Mouse (Mus musculus): ENCODE data around the gene Nxph3. TPM values are rescaled to one million over a fixed set of nuclear protein-coding genes. Genes with fewer than 3 reads are reported as not detected.

Gene Nxph3
- polyA plus RNA-seq, 1 experiment from 2014 or later, result 0.69 TPM

- Histone ChIP-seq H3K9me3 (no peaks in the 10 kb centered on the region), H3K4me2 (no peak overlapping the region), H3K36me3 (no peaks in the 10 kb centered on the region), H3K4me1 (peaks cover 45% of the 10 kb centered on the region), H3K9ac (no peak overlapping the region), H3K27me3 (peaks cover 43% of the 10 kb centered on the region), H3K4me3 (peak overlapping the region; percentile 57; the same call in 1 of the 2 replicates), H3K27ac (no peak overlapping the region)
- no peak for ATAC-seq (ENCODE audit: insufficient number of reproducible peaks, low FRiP score, low TSS enrichment, low read depth)
- WGBS, result 56% methylated on average over 17 of the region's 17 CpGs
Observed at GRCm38 (mm10) chr11:95515376-95516323, 1.3 kb upstream of the Nxph3 start.

- WGBS, result under 1% methylated on average over 60 of the region's 66 CpGs
- peak overlapping the region; percentile 37 for H3K9ac ChIP-seq
- peaks cover 43% of the 10 kb centered on the region for H3K27me3 ChIP-seq
- peak overlapping the region; percentile 99 for H3K4me2 ChIP-seq
- H3K4me3 ChIP-seq, result peak overlapping the region; percentile 57
- ATAC-seq (ENCODE audit: insufficient number of reproducible peaks, low FRiP score, low TSS enrichment, low read depth), result no peak
- no peak overlapping the region for H3K27ac ChIP-seq
- H3K9me3 ChIP-seq, result no peaks in the 10 kb centered on the region
- H3K4me1 ChIP-seq, result peaks cover 42% of the 10 kb centered on the region
- H3K36me3 ChIP-seq, result no peaks in the 10 kb centered on the region
Observed at GRCm38 (mm10) chr11:95513461-95514297, 691 bp downstream of the Nxph3 start.

GRCm38 (mm10) chr11:95512383-95512782 is 2.0 kb downstream of the Nxph3 start:
- H3K4me3 ChIP-seq, result no peak overlapping the region
- H3K9ac ChIP-seq, result no peak overlapping the region
- no peak overlapping the region for H3K27ac ChIP-seq
- no peaks in the 10 kb centered on the region for H3K9me3 ChIP-seq
- H3K27me3 ChIP-seq, result peaks cover 43% of the 10 kb centered on the region
- peaks cover 50% of the 10 kb centered on the region for H3K4me1 ChIP-seq
- no peaks in the 10 kb centered on the region for H3K36me3 ChIP-seq
- ATAC-seq (ENCODE audit: insufficient number of reproducible peaks, low FRiP score, low TSS enrichment, low read depth), result no peak
- H3K4me2 ChIP-seq, result no peak overlapping the region
- WGBS, result 76% methylated on average over 6 of the region's 6 CpGs

- Histone ChIP-seq H3K27ac (no peak overlapping the region), H3K4me1 (peaks cover 45% of the 10 kb centered on the region), H3K4me2 (no peak overlapping the region), H3K36me3 (no peaks in the 10 kb centered on the region), H3K27me3 (peaks cover 43% of the 10 kb centered on the region), H3K9ac (no peak overlapping the region), H3K9me3 (no peaks in the 10 kb centered on the region), H3K4me3 (no peak overlapping the region)
- no peak for ATAC-seq (ENCODE audit: insufficient number of reproducible peaks, low FRiP score, low TSS enrichment, low read depth)
- WGBS, result 81% methylated on average over 1 of the region's 1 CpGs
Observed at GRCm38 (mm10) chr11:95511919-95512318, 2.5 kb downstream of the Nxph3 start.

GRCm38 (mm10) chr11:95510631-95511030 is 3.7 kb downstream of the Nxph3 start:
- no peaks in the 10 kb centered on the region for H3K9me3 ChIP-seq
- no peak overlapping the region for H3K9ac ChIP-seq
- no peak overlapping the region for H3K4me3 ChIP-seq
- peaks cover 32% of the 10 kb centered on the region for H3K27me3 ChIP-seq
- H3K4me1 ChIP-seq, result peaks cover 34% of the 10 kb centered on the region
- no peaks in the 10 kb centered on the region for H3K36me3 ChIP-seq
- H3K27ac ChIP-seq, result no peak overlapping the region
- WGBS, result 92% methylated on average over 12 of the region's 12 CpGs
- no peak overlapping the region for H3K4me2 ChIP-seq
- no peak for ATAC-seq (ENCODE audit: insufficient number of reproducible peaks, low FRiP score, low TSS enrichment, low read depth)

- Histone ChIP-seq H3K4me2 (no peak overlapping the region), H3K4me1 (peaks cover 26% of the 10 kb centered on the region), H3K27ac (no peak overlapping the region), H3K9me3 (no peaks in the 10 kb centered on the region), H3K9ac (no peak overlapping the region), H3K27me3 (peaks cover 20% of the 10 kb centered on the region), H3K36me3 (no peaks in the 10 kb centered on the region), H3K4me3 (no peak overlapping the region)
- 67% methylated on average over 6 of the region's 6 CpGs for WGBS
- ATAC-seq (ENCODE audit: insufficient number of reproducible peaks, low FRiP score, low TSS enrichment, low read depth), result no peak
Observed at GRCm38 (mm10) chr11:95509126-95509717, 5.1 kb downstream of the Nxph3 start.

- Histone ChIP-seq H3K27me3 (peaks cover 12% of the 10 kb centered on the region), H3K9me3 (no peaks in the 10 kb centered on the region), H3K27ac (no peak overlapping the region), H3K9ac (no peak overlapping the region), H3K4me3 (no peak overlapping the region), H3K4me2 (peak overlapping the region; percentile 12; the same call in 1 of the 2 replicates), H3K4me1 (peaks cover 22% of the 10 kb centered on the region), H3K36me3 (no peaks in the 10 kb centered on the region)
- no peak for ATAC-seq (ENCODE audit: insufficient number of reproducible peaks, low FRiP score, low TSS enrichment, low read depth)
- WGBS, result 42% methylated on average over 13 of the region's 13 CpGs
Observed at GRCm38 (mm10) chr11:95508211-95508926, 6.0 kb downstream of the Nxph3 start.

- Histone ChIP-seq H3K9ac (no peak overlapping the region), H3K4me2 (0 out of 2 replicates have a peak overlapping the region, but pooled peaks have one; percentile 12), H3K36me3 (no peaks in the 10 kb centered on the region), H3K27me3 (peaks cover 6% of the 10 kb centered on the region; the same call in 1 of the 2 replicates), H3K4me3 (no peak overlapping the region), H3K4me1 (peaks cover 16% of the 10 kb centered on the region), H3K27ac (no peak overlapping the region), H3K9me3 (no peaks in the 10 kb centered on the region)
- 68% methylated on average over 5 of the region's 5 CpGs for WGBS
- ATAC-seq (ENCODE audit: insufficient number of reproducible peaks, low FRiP score, low TSS enrichment, low read depth), result no peak
Observed at GRCm38 (mm10) chr11:95507785-95508184, 6.6 kb downstream of the Nxph3 start.

- no peaks in the 10 kb centered on the region for H3K36me3 ChIP-seq
- H3K27ac ChIP-seq, result no peak overlapping the region
- no peak overlapping the region for H3K9ac ChIP-seq
- no peak for ATAC-seq (ENCODE audit: insufficient number of reproducible peaks, low FRiP score, low TSS enrichment, low read depth)
- H3K4me3 ChIP-seq, result no peak overlapping the region
- WGBS, result 48% methylated on average over 12 of the region's 12 CpGs
- H3K4me1 ChIP-seq, result peaks cover 16% of the 10 kb centered on the region
- peaks cover under 1% of the 10 kb centered on the region; the same call in 1 of the 2 replicates for H3K27me3 ChIP-seq
- H3K9me3 ChIP-seq, result no peaks in the 10 kb centered on the region
- no peak overlapping the region for H3K4me2 ChIP-seq
Observed at GRCm38 (mm10) chr11:95507041-95507716, 7.2 kb downstream of the Nxph3 start.

GRCm38 (mm10) chr11:95504271-95504731 is 10.1 kb downstream of the Nxph3 start:
- H3K9ac ChIP-seq, result no peak overlapping the region
- no peaks in the 10 kb centered on the region for H3K36me3 ChIP-seq
- peaks cover 16% of the 10 kb centered on the region for H3K4me1 ChIP-seq
- H3K27ac ChIP-seq, result no peak overlapping the region
- H3K4me3 ChIP-seq, result no peak overlapping the region
- H3K4me2 ChIP-seq, result no peak overlapping the region
- ATAC-seq (ENCODE audit: insufficient number of reproducible peaks, low FRiP score, low TSS enrichment, low read depth), result no peak
- 57% methylated on average over 6 of the region's 6 CpGs for WGBS
- no peaks in the 10 kb centered on the region for H3K27me3 ChIP-seq
- H3K9me3 ChIP-seq, result no peaks in the 10 kb centered on the region

Data from limb, embryonic 15.5 days (tissue).